Mouse (Mus musculus) frontal cortex, adult (tissue): ENCODE data around the gene Aff1.

Experiments used
- ATAC-seq: cut with Nextera tagmentation; 2 replicates; pipeline ENCODE4 v1.9.2; 2017; ENCODE audit warnings: mild to moderate bottlenecking, moderate library complexity, mixed read lengths; ENCODE audit not compliant: low TSS enrichment

The Aff1 gene

GRCm38 (mm10) chr5:103749465-103750285 is 57.5 kb downstream of the Aff1 start:
- ATAC-seq: no peak

GRCm38 (mm10) chr5:103752665-103753510 is 60.7 kb downstream of the Aff1 start:
- ATAC-seq: peak; percentile 35; the same call in 1 of the 2 replicates

GRCm38 (mm10) chr5:103753511-103754329 is 61.5 kb downstream of the Aff1 start:
- ATAC-seq: peak; percentile 92

GRCm38 (mm10) chr5:103754330-103755134 is 62.4 kb downstream of the Aff1 start:
- no peak for ATAC-seq

GRCm38 (mm10) chr5:103755135-103755487 is 62.9 kb downstream of the Aff1 start:
- no peak for ATAC-seq

- ATAC-seq: no peak
These were observed 64.1 kb downstream of the Aff1 start for GRCm38 (mm10) chr5:103756231-103756714.

GRCm38 (mm10) chr5:103758491-103758890 is 66.3 kb downstream of the Aff1 start:
- ATAC-seq: no peak

- ATAC-seq: 0 out of 2 replicates have a peak, but pooled peaks have one; percentile 3
These were observed 67.6 kb downstream of the Aff1 start for GRCm38 (mm10) chr5:103759489-103760424.

GRCm38 (mm10) chr5:103760425-103761131 is 68.4 kb downstream of the Aff1 start:
- peak; percentile 75 for ATAC-seq

GRCm38 (mm10) chr5:103761754-103762153 is 69.6 kb downstream of the Aff1 start:
- no peak for ATAC-seq

- no peak for ATAC-seq
These were observed 70.7 kb downstream of the Aff1 start for GRCm38 (mm10) chr5:103762850-103763254.

- ATAC-seq: no peak
These were observed 73.2 kb downstream of the Aff1 start for GRCm38 (mm10) chr5:103765356-103765755.

GRCm38 (mm10) chr5:103765758-103766431 is 73.7 kb downstream of the Aff1 start:
- no peak for ATAC-seq

GRCm38 (mm10) chr5:103766432-103766815 is 74.2 kb downstream of the Aff1 start:
- no peak for ATAC-seq

GRCm38 (mm10) chr5:103768961-103769360 is 76.8 kb downstream of the Aff1 start:
- ATAC-seq: no peak

- ATAC-seq: no peak
These were observed 77.5 kb downstream of the Aff1 start for GRCm38 (mm10) chr5:103769701-103770100.

- no peak for ATAC-seq
These were observed 78.5 kb downstream of the Aff1 start for GRCm38 (mm10) chr5:103770447-103771222.

- no peak for ATAC-seq
These were observed 79.2 kb downstream of the Aff1 start for GRCm38 (mm10) chr5:103771380-103771779.
